Mouse (Mus musculus): ENCODE data around the gene Mink1.

Mink1 gene

GRCm38 (mm10) chr11:70635601-70636000 is 72.9 kb downstream of the Mink1 start:
- no peak for DNase-seq (ENCODE audit: low read depth, low spot score)

GRCm38 (mm10) chr11:70637764-70638163 is 75.1 kb downstream of the Mink1 start:
- DNase-seq (ENCODE audit: low read depth, low spot score): no peak

- no peak for DNase-seq (ENCODE audit: low read depth, low spot score)
Measured at GRCm38 (mm10) chr11:70638293-70638692, 75.6 kb downstream of the Mink1 start.

GRCm38 (mm10) chr11:70638714-70639278 is 76.1 kb downstream of the Mink1 start, which contains the start of gene Gp1ba:
Gp1ba (plus strand) TSS chr11:70639122.
- DNase-seq (ENCODE audit: low read depth, low spot score): no peak

- no peak for DNase-seq (ENCODE audit: low read depth, low spot score)
Measured at GRCm38 (mm10) chr11:70639976-70640375, 77.3 kb downstream of the Mink1 start.

- DNase-seq (ENCODE audit: low read depth, low spot score): no peak
Measured at GRCm38 (mm10) chr11:70641241-70641640, 78.6 kb downstream of the Mink1 start.

- DNase-seq (ENCODE audit: low read depth, low spot score): no peak
Measured at GRCm38 (mm10) chr11:70643051-70643450, 80.4 kb downstream of the Mink1 start.

- no peak for DNase-seq (ENCODE audit: low read depth, low spot score)
Measured at GRCm38 (mm10) chr11:70644564-70645103, 82.0 kb downstream of the Mink1 start.

- no peak for DNase-seq (ENCODE audit: low read depth, low spot score)
Measured at GRCm38 (mm10) chr11:70645461-70646258, 83.0 kb downstream of the Mink1 start.

GRCm38 (mm10) chr11:70646259-70646555 is 83.5 kb downstream of the Mink1 start:
- DNase-seq (ENCODE audit: low read depth, low spot score): no peak

- DNase-seq (ENCODE audit: low read depth, low spot score): peak; percentile 98
Measured at GRCm38 (mm10) chr11:70646691-70647650, 84.3 kb downstream of the Mink1 start, which contains the start of the genes Rnf167 and Slc25a11. Rnf167 (plus strand) TSS chr11:70647235. Slc25a11 (minus strand) TSS chr11:70647479.

GRCm38 (mm10) chr11:70647716-70648420 is 85.2 kb downstream of the Mink1 start:
- no peak for DNase-seq (ENCODE audit: low read depth, low spot score)

GRCm38 (mm10) chr11:70648512-70648911 is 85.8 kb downstream of the Mink1 start:
- no peak for DNase-seq (ENCODE audit: low read depth, low spot score)

- DNase-seq (ENCODE audit: low read depth, low spot score): no peak
Measured at GRCm38 (mm10) chr11:70649185-70649734, 86.6 kb downstream of the Mink1 start.

- no peak for DNase-seq (ENCODE audit: low read depth, low spot score)
Measured at GRCm38 (mm10) chr11:70650322-70651175, 87.9 kb downstream of the Mink1 start.

- no peak for DNase-seq (ENCODE audit: low read depth, low spot score)
Measured at GRCm38 (mm10) chr11:70651391-70651790, 88.7 kb downstream of the Mink1 start.

GRCm38 (mm10) chr11:70652029-70652883 is 89.6 kb downstream of the Mink1 start:
- DNase-seq (ENCODE audit: low read depth, low spot score): no peak

GRCm38 (mm10) chr11:70652884-70653344 is 90.2 kb downstream of the Mink1 start:
- no peak for DNase-seq (ENCODE audit: low read depth, low spot score)

Measured in embryo, embryonic 11.5 days (tissue).